Mouse (Mus musculus) olfactory bulb, adult 2 months (tissue): ENCODE measurements around the gene Olfr1228. TPM values are rescaled to one million over a fixed set of nuclear protein-coding genes. Genes with fewer than 3 reads are reported as not detected.

ENCODE experiments used
- H3K27ac ChIP-seq: fragments of 200-500 bp; 2 replicates; pipeline ENCODE4 v1.5.1; 2012; ENCODE audit warnings: low read depth, low read length; ENCODE audit not compliant: insufficient read depth
- H3K4me1 ChIP-seq: fragments of 200-500 bp; 2 replicates; pipeline ENCODE4 v1.6.1; 2012; ENCODE audit warnings: low read length; ENCODE audit not compliant: control insufficient read depth, insufficient read depth
- H3K4me3 ChIP-seq: fragments of 200-500 bp; 2 replicates; pipeline ENCODE4 v1.5.1; 2012; ENCODE audit warnings: mild to moderate bottlenecking, low read depth, low read length, moderate library complexity; ENCODE audit not compliant: insufficient read depth
- CTCF ChIP-seq: fragments of 200-500 bp; IDR thresholded peaks from 2 replicates; pipeline ENCODE4 v1.5.1; 2012; ENCODE audit warnings: low read depth, mild to moderate bottlenecking, low read length, moderate library complexity; ENCODE audit not compliant: insufficient read depth
- POLR2A ChIP-seq: fragments of 200-500 bp; IDR thresholded peaks from 2 replicates; pipeline ENCODE4 v1.6.1; 2012; ENCODE audit warnings: mild to moderate bottlenecking, low read depth, low read length, moderate library complexity; ENCODE audit not compliant: insufficient read depth
- whole genome bisulfite sequencing: fragments of 180-500 bp; shearing (Covaris S2); methylation state at CpG from one replicate; pipeline ENCODE4 v1.1.7; 2018; 5-methylcytosine and 5-hydroxymethylcytosine counted together
- polyA plus RNA-seq: library from polyadenylated mRNA; stranded (reverse); fragments of >200 nt; gene quantifications from 2 replicates; pipeline ENCODE4 v1.2.4, GENCODE M21; 2012; ENCODE audit warnings: low replicate concordance; ENCODE audit not compliant: missing spikeins, insufficient read depth, insufficient read length

Olfr1228 gene
- not detected in 2 replicates for polyA plus RNA-seq

GRCm38 (mm10) chr2:89253962-89254361 lies at the start of gene Olfr1228:
Olfr1228 (minus strand) TSS chr2:89254062.
- no peak for TF ChIP-seq POLR2A
- TF ChIP-seq CTCF = no peak
- Histone ChIP-seq H3K4me1 (no peaks in the 10 kb centered on the region), H3K4me3 (no peak within 1 kb of the TSS), H3K27ac (no peak within 1 kb of the TSS)

GRCm38 (mm10) chr2:89297168-89297567 lies 43.3 kb upstream of the Olfr1228 start, which contains the start of gene Olfr1230:
Olfr1230 (minus strand) TSS chr2:89297268.
- Histone ChIP-seq H3K4me1 (no peaks in the 10 kb centered on the region), H3K4me3 (no peak within 1 kb of the TSS), H3K27ac (no peak within 1 kb of the TSS)
- TF ChIP-seq CTCF = no peak
- TF ChIP-seq POLR2A = no peak
- 84% methylated on average over 1 of the region's 1 CpGs for WGBS

GRCm38 (mm10) chr2:89287914-89288313 lies 34.1 kb upstream of the Olfr1228 start, which contains the start of gene Olfr1229:
Olfr1229 (minus strand) TSS chr2:89288014.
- Histone ChIP-seq H3K27ac (no peak within 1 kb of the TSS), H3K4me1 (no peaks in the 10 kb centered on the region), H3K4me3 (no peak within 1 kb of the TSS)
- no peak for TF ChIP-seq POLR2A
- no peak for TF ChIP-seq CTCF
- 70% methylated on average over 2 of the region's 2 CpGs for WGBS

- 60% methylated on average over 2 of the region's 2 CpGs for WGBS
Observed at GRCm38 (mm10) chr2:89199948-89200347, 53.9 kb downstream of the Olfr1228 start, which contains the start of gene Olfr1226. Olfr1226 (minus strand) TSS chr2:89200048.

More at GRCm38 (mm10) chr2:89199948-89200347, 53.9 kb downstream of the Olfr1228 start, which contains the start of gene Olfr1226:
- no peak within 1 kb of the TSS for H3K4me3 ChIP-seq
- no peak within 1 kb of the TSS for H3K27ac ChIP-seq
- H3K4me1 ChIP-seq = no peaks in the 10 kb centered on the region
- TF ChIP-seq CTCF = no peak
- TF ChIP-seq POLR2A = no peak

Other genes starting within 250 kb of the Olfr1228 start
- gene Olfr1215, start 247.1 kb downstream of the Olfr1228 start, polyA plus RNA-seq = not detected in 2 replicates
- not detected in 2 replicates for gene Olfr1216, start 235.7 kb downstream of the Olfr1228 start, polyA plus RNA-seq
- not detected in 2 replicates for gene Olfr1217, start 222.0 kb downstream of the Olfr1228 start, polyA plus RNA-seq
- not detected in 2 replicates for gene Olfr1218, start 192.9 kb downstream of the Olfr1228 start, polyA plus RNA-seq
- not detected in 2 replicates for gene Olfr1219, start 170.5 kb downstream of the Olfr1228 start, polyA plus RNA-seq
- not detected in 2 replicates for gene Olfr1220, start 147.2 kb downstream of the Olfr1228 start, polyA plus RNA-seq
- not detected in 2 replicates for gene Olfr1221, start 136.8 kb downstream of the Olfr1228 start, polyA plus RNA-seq
- not detected in 2 replicates for gene Olfr1222, start 121.0 kb downstream of the Olfr1228 start, polyA plus RNA-seq
- not detected in 2 replicates for gene Olfr1223, start 102.5 kb downstream of the Olfr1228 start, polyA plus RNA-seq
- gene Olfr1224-ps1, start 90.0 kb downstream of the Olfr1228 start, polyA plus RNA-seq = not detected in 2 replicates
- not detected in 2 replicates for gene Olfr1225, start 79.4 kb downstream of the Olfr1228 start, polyA plus RNA-seq
- gene Olfr1226, start 54.0 kb downstream of the Olfr1228 start, polyA plus RNA-seq = not detected in 2 replicates
- gene Olfr1229, start 34.0 kb upstream of the Olfr1228 start, polyA plus RNA-seq = not detected in 2 replicates
- gene Olfr1230, start 43.2 kb upstream of the Olfr1228 start, polyA plus RNA-seq = not detected in 2 replicates
- not detected in 2 replicates for gene Olfr1231, start 53.0 kb upstream of the Olfr1228 start, polyA plus RNA-seq
- gene Olfr1232, start 75.6 kb upstream of the Olfr1228 start, polyA plus RNA-seq = not detected in 2 replicates
- not detected in 2 replicates for gene Olfr1233, start 88.3 kb upstream of the Olfr1228 start, polyA plus RNA-seq
- gene Olfr1234, start 110.8 kb upstream of the Olfr1228 start, polyA plus RNA-seq = not detected in 2 replicates
- not detected in 2 replicates for gene Olfr1238, start 155.6 kb upstream of the Olfr1228 start, polyA plus RNA-seq
- gene Olfr1239, start 166.3 kb upstream of the Olfr1228 start, polyA plus RNA-seq = not detected in 2 replicates
- not detected in 2 replicates for gene Olfr1240, start 188.9 kb upstream of the Olfr1228 start, polyA plus RNA-seq
- gene Olfr1241, start 233.1 kb upstream of the Olfr1228 start, polyA plus RNA-seq = not detected in 2 replicates
- gene Olfr1242, start 244.3 kb upstream of the Olfr1228 start, polyA plus RNA-seq = not detected in 2 replicates